ENCODE assay signal across 23 mouse cellular contexts in the genomic region with DNA sequence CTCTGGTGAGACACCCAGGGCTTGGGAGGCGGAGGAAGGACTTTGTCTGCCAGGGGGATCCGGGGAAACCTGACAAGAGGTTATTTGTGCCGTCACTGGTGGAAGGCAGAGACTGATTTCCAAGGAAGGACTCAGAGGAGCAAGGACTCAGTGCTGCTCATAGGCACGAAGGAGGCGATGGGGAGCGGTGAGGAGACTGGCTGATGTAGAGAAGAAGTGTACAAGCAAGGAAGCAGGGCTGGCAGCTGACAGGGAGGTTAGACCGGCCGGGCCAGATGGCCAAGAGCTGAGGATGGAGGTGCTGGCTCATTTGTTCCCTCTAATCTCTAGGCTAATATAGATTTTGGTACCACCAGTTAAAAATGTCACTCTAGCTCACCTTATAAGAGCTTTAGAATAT.
DNase-seq lines count a peak whose midpoint lies in the region; ATAC-seq and TF ChIP-seq lines count a peak whose summit lies in the region.
"Had no signal": no experiment of that assay in that cellular context is flagged by ENCODE, and none has a peak within 500 bp of the region (broad histone marks: within the 10 kb centered on the region; RNA-seq: fewer than 3 reads in every experiment).

No protein-coding gene starts in this region.

- H3K36me3 ChIP-seq in forebrain, embryonic 12.5 days (replicated peaks), result no peaks in the 10 kb centered on the region
- H3K36me3 ChIP-seq in forebrain, embryonic 14.5 days (ENCODE audit: control insufficient read depth, insufficient read depth, low read length), result no peaks in the 10 kb centered on the region
- H3K36me3 ChIP-seq in embryonic facial prominence, embryonic 15.5 days, result no peaks in the 10 kb centered on the region
- H3K36me3 ChIP-seq: hindbrain, embryonic 12.5 days; kidney, embryonic 15.5 days; liver, embryonic 13.5 days; lung, embryonic 15.5 days; midbrain, embryonic 13.5 days; neural tube, embryonic 15.5 days had no signal

- no peak overlapping the region for H3K9ac ChIP-seq in forebrain, embryonic 12.5 days
- no peak overlapping the region for H3K9ac ChIP-seq in forebrain, embryonic 14.5 days (ENCODE audit: low read length)
- no peak overlapping the region for H3K9ac ChIP-seq in embryonic facial prominence, embryonic 15.5 days
- H3K9ac ChIP-seq: hindbrain, embryonic 12.5 days; kidney, embryonic 15.5 days; liver, embryonic 13.5 days; lung, embryonic 15.5 days; midbrain, embryonic 13.5 days; neural tube, embryonic 15.5 days had no signal

- H3K9me3 ChIP-seq in forebrain, embryonic 12.5 days, result no peaks in the 10 kb centered on the region
- no peaks in the 10 kb centered on the region for H3K9me3 ChIP-seq in forebrain, embryonic 14.5 days (replicated peaks; ENCODE audit: control insufficient read depth, low read length)
- H3K9me3 ChIP-seq in embryonic facial prominence, embryonic 15.5 days (replicated peaks), result no peaks in the 10 kb centered on the region
- H3K9me3 ChIP-seq: hindbrain, embryonic 12.5 days; kidney, embryonic 15.5 days; liver, embryonic 13.5 days; lung, embryonic 15.5 days; midbrain, embryonic 13.5 days; neural tube, embryonic 15.5 days had no signal

- WGBS in forebrain, embryonic 12.5 days, result 90% methylated on average over 8 of the region's 8 CpGs
- WGBS in forebrain, embryonic 14.5 days, result 84% methylated on average over 8 of the region's 8 CpGs
- WGBS in cerebellum, adult 2 months, result 26% methylated on average over 8 of the region's 8 CpGs
- 77% methylated on average over 8 of the region's 8 CpGs for WGBS in embryonic facial prominence, embryonic 15.5 days

- no peak for TF ChIP-seq CTCF in cerebellum, adult 2 months (IDR thresholded peaks at IDR 0.05; ENCODE audit: borderline replicate concordance, insufficient read depth, low read depth, low read length)

- no peak for TF ChIP-seq POLR2A in cerebellum, adult 2 months (IDR thresholded peaks at IDR 0.05; ENCODE audit: borderline replicate concordance, insufficient read depth, low read length)

- H3K27me3 ChIP-seq in forebrain, embryonic 12.5 days, result no peaks in the 10 kb centered on the region
- no peaks in the 10 kb centered on the region for H3K27me3 ChIP-seq in forebrain, embryonic 14.5 days (replicated peaks; ENCODE audit: control insufficient read depth, insufficient read depth, low read length)
- H3K27me3 ChIP-seq in cerebellum, adult 2 months (ENCODE audit: control insufficient read depth, insufficient read depth, low read length), result no peaks in the 10 kb centered on the region
- no peaks in the 10 kb centered on the region for H3K27me3 ChIP-seq in embryonic facial prominence, embryonic 15.5 days
- H3K27me3 ChIP-seq: hindbrain, embryonic 12.5 days; kidney, embryonic 15.5 days; liver, embryonic 13.5 days; lung, embryonic 15.5 days; midbrain, embryonic 13.5 days; neural tube, embryonic 15.5 days had no signal

- 0 out of 2 replicates have a peak overlapping the region, but pooled peaks have one; percentile 31 for H3K27ac ChIP-seq in forebrain, embryonic 12.5 days
- H3K27ac ChIP-seq in forebrain, embryonic 14.5 days (ENCODE audit: low read depth, low read length), result no peak overlapping the region; the same call in 1 of the 2 replicates
- H3K27ac ChIP-seq in cerebellum, adult 2 months (ENCODE audit: insufficient read depth, low read length), result peak overlapping the region; percentile 64
- H3K27ac ChIP-seq in embryonic facial prominence, embryonic 15.5 days (replicated peaks), result 0 out of 2 replicates have a peak overlapping the region, but pooled peaks have one; percentile 11
- H3K27ac ChIP-seq: heart, adult 2 months; hindbrain, embryonic 12.5 days; kidney, embryonic 15.5 days; liver, embryonic 13.5 days; lung, embryonic 15.5 days; midbrain, embryonic 13.5 days had no signal

- H3K4me1 ChIP-seq in forebrain, embryonic 12.5 days, result peaks cover 38% of the 10 kb centered on the region
- H3K4me1 ChIP-seq in forebrain, embryonic 14.5 days (ENCODE audit: control insufficient read depth, insufficient read depth, low read length), result peaks cover 33% of the 10 kb centered on the region
- H3K4me1 ChIP-seq in cerebellum, adult 2 months (ENCODE audit: control insufficient read depth, insufficient read depth, low read length), result peaks cover 14% of the 10 kb centered on the region
- H3K4me1 ChIP-seq in embryonic facial prominence, embryonic 15.5 days, result peaks cover 40% of the 10 kb centered on the region

- H3K4me2 ChIP-seq in forebrain, embryonic 12.5 days, result no peak overlapping the region
- no peak overlapping the region for H3K4me2 ChIP-seq in forebrain, embryonic 14.5 days (ENCODE audit: low read length)
- H3K4me2 ChIP-seq in embryonic facial prominence, embryonic 15.5 days (replicated peaks), result no peak overlapping the region
- H3K4me2 ChIP-seq: hindbrain, embryonic 12.5 days; liver, embryonic 13.5 days; midbrain, embryonic 13.5 days; neural tube, embryonic 15.5 days had no signal

- ATAC-seq in forebrain, embryonic 12.5 days (ENCODE audit: low FRiP score), result no peak
- no peak for ATAC-seq in forebrain, embryonic 14.5 days
- no peak for ATAC-seq in embryonic facial prominence, embryonic 15.5 days (ENCODE audit: insufficient number of reproducible peaks, low FRiP score, low TSS enrichment, low read depth)
- ATAC-seq in megakaryocyte progenitor cell, adult 5-6 weeks (replicated peaks; ENCODE audit: poor library complexity), result no peak
- ATAC-seq: activated CD4-positive, CD25-positive, alpha-beta regulatory T cell, adult 4 months; intestine, embryonic 16.5 days; midbrain, embryonic 13.5 days had no signal

- no peak overlapping the region for H3K4me3 ChIP-seq in forebrain, embryonic 12.5 days (replicated peaks)
- H3K4me3 ChIP-seq in forebrain, embryonic 14.5 days (ENCODE audit: low read depth, low read length), result no peak overlapping the region
- H3K4me3 ChIP-seq in cerebellum, adult 2 months (replicated peaks; ENCODE audit: insufficient read depth, low read depth, low read length), result peak overlapping the region; percentile 23
- H3K4me3 ChIP-seq in embryonic facial prominence, embryonic 15.5 days (replicated peaks), result no peak overlapping the region
- H3K4me3 ChIP-seq: erythroblast, embryonic 14.5 days; gastrocnemius, adult 2 months; heart, adult 2 months; hindbrain, embryonic 12.5 days; kidney, embryonic 15.5 days; liver, embryonic 13.5 days; lung, embryonic 15.5 days; midbrain, embryonic 13.5 days; myocyte; neural tube, embryonic 15.5 days had no signal

- DNase-seq in forebrain, embryonic 14.5 days (ENCODE audit: low spot score), result no peak
- DNase-seq in 3134 (ENCODE audit: extremely low read depth, insufficient read length, low spot score) (peak; percentile 22), adipocyte (ENCODE audit: low spot score) (no peak)
- peak; percentile 56 to 67 for DNase-seq in cerebellum, adult 2 months
- DNase-seq: adrenal gland, postnatal 25 days; embryo, embryonic 11 days; gastrocnemius, adult 2 months; heart, adult 2 months; layer of hippocampus, postnatal 36 days; liver, embryonic 13.5 days; thymus, adult 2 months had no signal

Comparison
In these comparisons a context has a peak if more than half of its experiments do, and no peak if none do; other contexts are left out.
1. DNase-seq: peak in 3134 (single experiment) and cerebellum, adult 2 months (2 of 2); none in forebrain, embryonic 14.5 days (single experiment) and adipocyte (single experiment).